Mouse (Mus musculus): ENCODE measurements at regions not wholly inside any gene's neighbourhood (a gene's known extent, or its start where the extent isn't known, plus 50 kb on each side); places are given as distances from the start of the nearest gene placed in this dataset.

GRCm38 (mm10) chr4:105394366-105394765 lies 237.2 kb downstream of the Plpp3 start:
- DNase-seq (ENCODE audit: low spot score in 2 of 2), result peak; percentile 36

- DNase-seq (ENCODE audit: low spot score in 2 of 2), result peak in 1 of 2 experiments; percentile 50
Observed at GRCm38 (mm10) chr4:105397451-105397850, 240.3 kb downstream of the Plpp3 start.

GRCm38 (mm10) chr4:105402021-105402420 lies 244.9 kb downstream of the Plpp3 start:
- DNase-seq (ENCODE audit: low spot score in 2 of 2), result no peak

GRCm38 (mm10) chr4:105403169-105403568 lies 246.0 kb downstream of the Plpp3 start:
- peak in 1 of 2 experiments; percentile 35 for DNase-seq (ENCODE audit: low spot score in 2 of 2)

- DNase-seq (ENCODE audit: low spot score in 2 of 2), result peak in 1 of 2 experiments; percentile 18
Observed at GRCm38 (mm10) chr4:105403686-105404085, 246.5 kb downstream of the Plpp3 start.

- peak in 1 of 2 experiments; percentile 33 for DNase-seq (ENCODE audit: low spot score in 2 of 2)
Observed at GRCm38 (mm10) chr4:105405728-105406127, 248.6 kb downstream of the Plpp3 start.

- no peak for DNase-seq (ENCODE audit: low spot score in 2 of 2)
Observed at GRCm38 (mm10) chr4:105406786-105407464, 249.8 kb downstream of the Plpp3 start.

GRCm38 (mm10) chr4:105408896-105409295 lies 251.7 kb downstream of the Plpp3 start:
- no peak for DNase-seq (ENCODE audit: low spot score in 2 of 2)

GRCm38 (mm10) chr4:105417166-105417565 lies 260.0 kb downstream of the Plpp3 start:
- no peak for DNase-seq (ENCODE audit: low spot score in 2 of 2)

- no peak for DNase-seq (ENCODE audit: low spot score in 2 of 2)
Observed at GRCm38 (mm10) chr4:105422466-105422865, 265.3 kb downstream of the Plpp3 start.

GRCm38 (mm10) chr4:105423727-105424201 lies 266.6 kb downstream of the Plpp3 start:
- peak; percentile 48 to 78 for DNase-seq (ENCODE audit: low spot score in 2 of 2)

- no peak for DNase-seq (ENCODE audit: low spot score in 2 of 2)
Observed at GRCm38 (mm10) chr4:105425086-105425485, 267.9 kb downstream of the Plpp3 start.

GRCm38 (mm10) chr4:105427581-105427980 lies 270.4 kb downstream of the Plpp3 start:
- no peak for DNase-seq (ENCODE audit: low spot score in 2 of 2)

GRCm38 (mm10) chr4:105429381-105430100 lies 272.4 kb downstream of the Plpp3 start:
- DNase-seq (ENCODE audit: low spot score in 2 of 2), result peak in 1 of 2 experiments; percentile 27

- DNase-seq (ENCODE audit: low spot score in 2 of 2), result no peak
Observed at GRCm38 (mm10) chr4:105432461-105432860, 275.3 kb downstream of the Plpp3 start.

GRCm38 (mm10) chr4:105437141-105437540 lies 280.0 kb downstream of the Plpp3 start:
- no peak for DNase-seq (ENCODE audit: low spot score in 2 of 2)

GRCm38 (mm10) chr4:105449046-105449860 lies 292.1 kb downstream of the Plpp3 start:
- peak; percentile 28 to 37 for DNase-seq (ENCODE audit: low spot score in 2 of 2)

- no peak for DNase-seq (ENCODE audit: low spot score in 2 of 2)
Observed at GRCm38 (mm10) chr4:105450881-105451280, 293.7 kb downstream of the Plpp3 start.

GRCm38 (mm10) chr4:105451871-105452270 lies 294.7 kb downstream of the Plpp3 start:
- no peak for DNase-seq (ENCODE audit: low spot score in 2 of 2)

- DNase-seq (ENCODE audit: low spot score in 2 of 2), result peak; percentile 78 to 83
Observed at GRCm38 (mm10) chr4:105456955-105457621, 299.9 kb downstream of the Plpp3 start.

GRCm38 (mm10) chr4:105459991-105460688 lies 303.0 kb downstream of the Plpp3 start:
- no peak for DNase-seq (ENCODE audit: low spot score in 2 of 2)

Measured in heart, adult 9 months (tissue).